Mouse (Mus musculus) layer of hippocampus, adult 11-12 months (tissue): ENCODE data around the gene Polr1b.

ENCODE experiments used
- DNase-seq: peaks from one replicate; pipeline ENCODE4 v3.0.0; 2022; ENCODE audit warnings: low spot score

The Polr1b gene

GRCm38 (mm10) chr2:129100784-129101310, at the start of gene Polr1b:
Polr1b (plus strand) TSS chr2:129100995.
- DNase-seq = peak; percentile 93

DNA sequence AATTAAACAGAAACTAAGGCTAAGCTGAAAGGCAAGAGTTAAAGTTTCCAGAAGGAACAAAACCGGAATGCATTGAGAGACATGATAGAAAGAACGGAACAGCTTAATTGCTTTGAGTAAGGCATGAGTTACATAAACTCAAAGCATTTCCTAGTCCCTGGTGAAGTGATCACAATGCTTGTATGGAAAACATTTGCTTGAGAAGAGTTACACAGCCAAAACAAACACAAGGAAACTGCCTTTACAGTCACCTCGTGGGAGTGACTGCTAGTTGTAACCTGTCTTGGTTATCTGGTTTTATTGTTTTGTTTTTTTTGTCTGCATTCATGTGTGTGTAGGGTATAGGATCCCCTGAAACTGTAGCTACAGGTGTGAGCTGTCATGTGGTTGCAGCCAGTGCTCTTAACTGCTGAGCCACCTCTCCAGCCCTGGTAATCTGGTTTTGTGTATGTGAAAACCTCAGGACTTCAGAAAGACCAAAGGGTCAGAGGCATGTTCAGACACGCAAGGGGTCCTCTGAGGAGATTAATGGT, 48.3 kb upstream of the Polr1b start:
- DNase-seq = no peak

GRCm38 (mm10) chr2:129055741-129056140, 45.1 kb upstream of the Polr1b start:
- no peak for DNase-seq

GRCm38 (mm10) chr2:129056597-129056996, 44.2 kb upstream of the Polr1b start:
- DNase-seq = no peak

- no peak for DNase-seq
These were observed 43.5 kb upstream of the Polr1b start for GRCm38 (mm10) chr2:129057256-129057655.

DNA sequence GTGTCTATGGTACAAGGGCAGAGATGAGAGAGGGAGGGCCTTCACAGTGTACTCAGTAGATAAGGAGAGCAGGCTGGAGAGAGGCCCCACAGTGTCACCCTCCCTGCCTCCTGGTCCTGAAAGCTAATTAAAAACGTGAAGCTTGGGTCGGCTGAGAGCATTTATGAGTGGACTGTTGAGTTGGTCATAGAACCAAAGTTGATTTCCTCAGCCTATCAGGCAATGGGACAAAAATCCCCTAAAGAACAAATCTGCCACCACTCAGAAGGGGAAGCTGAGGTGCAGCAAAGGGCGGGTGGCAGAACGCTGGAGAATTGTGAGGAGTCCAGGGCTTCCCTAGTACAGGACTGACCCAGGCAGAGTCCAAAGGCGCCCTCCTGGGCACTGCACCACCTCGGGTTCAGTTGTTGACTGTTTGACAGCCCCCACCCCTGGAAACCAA, 42.9 kb upstream of the Polr1b start:
- DNase-seq = no peak

DNA sequence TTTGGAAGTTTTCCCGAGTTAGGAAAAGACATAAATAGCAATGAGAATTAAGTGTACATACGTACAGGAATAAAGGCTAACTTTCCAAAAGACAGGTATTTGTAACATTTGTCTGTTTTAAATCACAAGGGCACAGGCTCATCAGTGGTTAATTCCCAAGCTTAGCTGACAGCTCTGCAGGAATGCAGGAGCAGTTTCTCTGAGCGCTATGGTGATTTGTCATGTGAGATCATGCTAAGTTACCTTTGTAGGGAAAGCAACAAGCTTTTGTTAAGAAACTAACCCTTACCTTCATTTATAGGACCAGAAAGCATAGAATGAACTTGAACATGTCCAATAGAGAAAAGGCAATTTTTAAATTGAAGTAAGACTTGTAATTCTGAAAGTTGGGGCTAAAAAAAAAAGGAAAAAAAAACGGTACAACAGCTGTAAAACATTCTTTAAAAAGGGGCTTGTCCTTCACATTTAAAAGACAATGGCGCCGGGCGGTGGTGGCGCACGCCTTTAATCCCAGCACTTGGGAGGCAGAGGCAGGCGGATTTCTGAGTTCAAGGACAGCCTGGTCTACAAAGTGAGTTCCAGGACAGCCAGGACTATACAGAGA, 39.2 kb upstream of the Polr1b start:
- no peak for DNase-seq

- peak; percentile 71 for DNase-seq
These were observed 35.1 kb upstream of the Polr1b start, which contains the start of gene Ttl for GRCm38 (mm10) chr2:129065437-129066282. Ttl (plus strand) TSS chr2:129065942.

GRCm38 (mm10) chr2:129066326-129066725, 34.5 kb upstream of the Polr1b start:
- DNase-seq = peak; percentile 42

DNA sequence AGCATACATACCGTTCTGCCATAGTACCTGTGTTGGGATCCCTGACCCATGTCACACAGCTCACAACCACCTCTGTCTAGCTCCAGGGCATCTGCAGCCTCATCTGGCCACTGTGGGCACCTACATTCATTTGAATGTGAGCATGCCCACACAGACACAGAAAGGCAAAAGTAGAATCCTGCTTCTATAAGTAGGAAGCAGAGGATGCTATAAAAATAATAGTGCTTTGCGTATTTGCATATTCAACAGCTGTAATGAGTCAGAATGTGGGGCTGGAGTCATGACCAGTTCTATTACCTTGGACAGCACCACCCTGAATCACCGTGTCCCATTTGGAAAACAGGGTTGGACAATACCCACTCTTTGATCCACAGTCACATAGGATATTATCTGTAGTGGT, 30.5 kb upstream of the Polr1b start:
- DNase-seq = no peak

DNA sequence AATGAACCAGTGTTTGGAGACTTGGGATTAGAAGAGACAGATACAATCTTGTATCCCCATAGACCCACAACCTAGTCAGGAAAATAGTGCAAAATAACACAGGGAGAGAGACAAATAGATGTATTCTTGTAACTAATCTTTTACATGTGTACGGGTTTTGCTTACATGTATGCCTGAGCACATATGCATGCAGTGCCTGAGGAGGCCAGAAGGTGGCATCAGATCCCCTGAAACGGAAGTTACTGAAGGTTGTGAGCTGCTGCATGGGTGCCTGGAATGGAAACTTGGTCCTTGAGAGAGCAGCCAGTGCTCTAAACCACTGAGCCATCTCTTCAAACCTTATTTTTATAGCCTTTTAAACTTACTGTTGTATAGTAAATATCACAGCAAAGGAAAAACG, 22.5 kb upstream of the Polr1b start:
- no peak for DNase-seq

GRCm38 (mm10) chr2:129079194-129079593, 21.6 kb upstream of the Polr1b start:
- no peak for DNase-seq

GRCm38 (mm10) chr2:129081097-129081496, 19.7 kb upstream of the Polr1b start:
- DNase-seq = no peak

- DNase-seq = no peak
These were observed 17.3 kb upstream of the Polr1b start for GRCm38 (mm10) chr2:129083514-129083913.

DNA sequence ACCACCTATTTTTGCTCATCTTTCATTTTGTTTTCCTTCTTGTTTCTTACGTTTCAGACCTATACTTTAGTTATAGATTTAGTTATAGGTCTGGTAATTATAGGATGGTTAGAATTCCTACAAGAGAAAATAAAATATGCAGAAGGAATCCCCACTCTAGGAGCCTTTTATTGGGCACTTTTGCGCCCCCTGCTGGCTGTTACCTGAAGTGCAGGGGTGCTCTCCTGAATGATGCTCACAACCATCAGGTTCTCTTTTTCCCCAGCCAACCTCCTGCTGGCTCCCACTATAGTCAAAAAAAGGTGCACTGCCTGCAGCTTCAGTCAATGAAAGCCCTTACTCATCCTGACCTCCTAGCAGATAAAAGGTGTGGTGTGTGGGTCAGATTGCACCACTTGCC, 15.8 kb upstream of the Polr1b start:
- no peak for DNase-seq

DNA sequence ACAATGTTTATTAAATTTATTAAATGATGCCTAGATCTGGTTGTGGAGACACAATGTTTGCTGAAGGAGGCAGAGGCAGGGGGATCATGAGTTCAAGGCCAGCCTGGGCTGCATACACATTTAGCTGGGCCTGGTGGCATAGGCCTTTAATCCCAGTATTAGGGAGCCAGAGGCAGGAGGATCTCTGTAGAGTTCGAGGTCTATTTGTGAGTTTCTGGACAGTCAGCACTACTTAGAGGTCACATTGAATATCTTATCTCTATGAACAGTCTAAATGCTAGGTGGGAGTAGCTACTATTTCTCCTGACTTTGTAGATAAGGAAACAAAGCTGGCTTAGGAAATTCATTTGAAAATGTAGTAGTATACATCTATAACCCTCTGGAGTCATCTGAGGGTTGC, 13.3 kb upstream of the Polr1b start:
- no peak for DNase-seq

DNA sequence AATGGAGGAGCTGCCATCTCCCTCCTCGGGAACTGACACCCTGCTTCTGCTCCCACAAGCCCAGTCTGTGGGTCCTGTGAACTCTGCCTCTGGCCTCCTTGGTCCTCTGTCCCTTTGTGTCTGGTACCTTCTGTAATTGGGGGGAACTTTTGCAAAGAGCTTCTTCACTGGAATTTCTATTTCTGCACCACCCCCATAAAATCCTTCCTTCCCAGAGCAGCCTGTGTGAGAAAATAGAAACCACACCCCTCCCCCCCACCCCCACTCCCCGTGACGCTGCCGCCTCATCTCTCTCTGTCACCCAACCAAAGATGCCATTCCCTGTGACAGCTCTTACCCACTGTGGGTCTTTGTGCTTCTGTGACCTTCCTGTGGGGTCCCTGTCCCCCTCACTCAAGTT, 10.4 kb upstream of the Polr1b start:
- no peak for DNase-seq

DNA sequence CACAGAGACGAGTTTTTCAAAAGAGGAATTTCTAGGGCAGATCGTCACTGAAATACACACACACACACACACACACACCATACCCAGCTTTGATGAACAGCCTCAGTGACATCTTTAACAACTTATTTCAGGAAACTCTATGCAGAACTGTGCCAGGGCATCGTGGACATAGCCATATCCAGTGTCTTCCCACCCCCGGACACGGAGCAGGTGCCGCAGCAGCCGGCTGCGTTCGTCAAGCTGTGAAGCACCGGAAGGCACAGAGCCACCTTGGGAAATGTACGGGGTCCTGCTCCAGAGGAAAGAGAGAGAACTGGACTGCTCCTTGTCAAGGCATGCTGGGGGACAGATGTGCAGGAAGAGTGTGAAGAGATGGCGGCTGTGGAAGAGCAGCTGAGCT, 8.0 kb upstream of the Polr1b start:
- no peak for DNase-seq

DNA sequence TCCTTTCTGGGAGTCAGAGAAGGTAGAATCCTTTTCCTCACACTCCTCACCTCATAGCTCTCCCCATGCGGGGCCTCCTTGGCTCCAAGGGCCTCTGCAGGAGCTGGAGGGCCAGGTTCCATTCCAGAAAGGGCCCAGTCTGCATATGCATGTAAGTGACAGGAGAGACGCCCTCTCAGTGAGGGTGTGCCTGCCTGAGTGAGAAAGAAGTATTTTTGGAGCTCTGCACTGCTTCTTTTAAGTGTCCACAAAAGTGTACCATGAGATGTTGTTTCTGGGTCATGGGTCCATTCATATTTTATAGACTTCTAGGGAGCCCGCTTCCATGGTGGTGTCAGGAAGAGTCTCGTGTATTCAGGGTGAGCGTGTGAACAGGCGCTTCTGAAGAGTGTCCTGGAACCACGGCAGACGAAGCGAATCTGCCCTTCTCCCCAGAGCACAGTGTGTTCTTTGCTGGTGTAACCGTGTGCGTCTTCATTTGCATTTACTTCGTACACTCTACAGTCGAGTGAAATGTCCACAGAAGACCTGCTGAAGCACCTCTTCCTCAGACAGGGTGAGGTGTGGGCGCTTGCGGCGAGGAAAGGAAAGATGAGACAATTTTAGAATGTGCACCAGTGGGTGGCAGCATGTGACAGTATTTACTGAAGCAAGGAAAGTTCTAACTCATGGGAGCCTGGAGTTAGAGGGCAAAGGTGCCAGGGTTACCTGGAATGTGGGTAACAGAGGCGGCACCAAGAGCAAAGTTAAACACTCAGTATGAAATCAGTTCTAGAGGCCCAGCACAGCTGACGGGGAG, 6.7 kb upstream of the Polr1b start:
- DNase-seq = no peak

DNA sequence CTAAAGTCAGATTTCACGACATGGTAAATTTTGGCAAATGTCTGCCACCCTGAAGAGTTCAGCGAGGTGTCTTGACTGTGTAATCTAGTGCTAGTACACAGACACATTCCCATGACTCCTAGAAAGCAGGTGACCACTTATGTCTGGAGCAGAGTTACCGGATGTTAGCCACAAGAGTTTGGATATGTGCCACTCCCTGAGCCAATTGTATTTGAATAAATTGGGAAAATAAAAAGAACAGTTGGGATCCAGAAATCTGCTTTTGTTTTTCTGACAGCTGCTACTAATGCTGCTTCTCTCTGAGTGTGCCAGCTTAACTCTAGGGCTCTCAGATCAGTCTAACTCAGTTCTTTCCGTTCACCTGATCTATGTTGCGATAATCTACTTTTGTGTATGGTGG, 12.1 kb downstream of the Polr1b start:
- no peak for DNase-seq

GRCm38 (mm10) chr2:129115706-129116367, 15.0 kb downstream of the Polr1b start:
- no peak for DNase-seq

DNA sequence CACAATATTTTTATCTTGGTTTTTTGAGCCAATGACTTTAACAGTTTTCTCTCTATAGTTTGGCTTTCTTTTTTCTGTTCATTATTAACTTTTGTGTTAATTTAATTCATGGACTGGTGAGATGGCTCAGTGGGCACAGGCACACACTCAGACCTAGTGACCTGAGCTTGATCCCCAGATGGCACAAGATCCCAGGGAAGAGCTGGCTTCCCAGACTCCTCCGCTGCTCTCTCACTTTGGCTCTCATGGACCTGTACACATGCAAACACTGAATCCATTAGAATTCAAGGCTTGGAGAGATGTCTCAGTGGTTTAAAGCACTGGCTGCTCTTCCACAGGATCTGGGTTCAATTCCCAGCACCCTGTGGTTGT, 15.6 kb downstream of the Polr1b start:
- no peak for DNase-seq
